Mouse (Mus musculus): ENCODE data around the gene Myo5a. TPM values are rescaled to one million over a fixed set of nuclear protein-coding genes. Genes with fewer than 3 reads are reported as not detected.

Myo5a gene
- total RNA-seq (2023; ENCODE audit: inconsistent age): 127 to 161 TPM (median 155 TPM) in 4 replicates

DNA sequence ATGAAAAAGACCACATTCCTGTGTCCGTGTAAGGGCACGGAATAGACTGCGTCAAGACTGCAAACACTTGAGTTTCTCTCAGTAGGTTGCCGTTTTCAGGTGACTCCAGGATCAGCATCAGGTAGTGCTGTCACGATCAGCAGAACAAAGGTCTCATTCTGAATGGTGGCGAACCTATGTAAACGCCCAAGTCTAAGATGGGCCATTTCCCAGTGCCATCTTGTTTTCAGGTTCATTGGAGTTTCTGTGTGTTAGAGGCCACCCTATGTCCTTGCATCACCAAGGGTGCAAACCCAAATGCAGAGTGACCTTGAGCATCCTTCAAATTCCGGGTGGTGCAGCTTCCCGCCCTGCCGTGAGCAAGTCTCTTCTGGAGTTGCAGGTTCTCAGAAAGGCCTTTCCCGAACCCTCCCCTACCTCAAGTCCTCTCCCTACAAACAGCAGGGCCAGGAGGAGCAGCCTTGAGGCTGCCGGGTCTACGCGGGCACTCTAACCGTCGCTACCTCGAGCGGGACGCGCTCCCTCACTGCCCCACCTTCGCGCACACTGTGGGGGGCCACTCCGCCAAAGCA is at the start of gene Myo5a:
Gene Myo5a (plus strand): TSS at position 559 of the 572 bp plus-strand sequence.

GRCm38 (mm10) chr9:75037451-75038356 is 33.1 kb upstream of the Myo5a start, which contains the start of gene Arpp19:
Gene Arpp19, plus strand, starts transcription at chr9:75037614.

DNA sequence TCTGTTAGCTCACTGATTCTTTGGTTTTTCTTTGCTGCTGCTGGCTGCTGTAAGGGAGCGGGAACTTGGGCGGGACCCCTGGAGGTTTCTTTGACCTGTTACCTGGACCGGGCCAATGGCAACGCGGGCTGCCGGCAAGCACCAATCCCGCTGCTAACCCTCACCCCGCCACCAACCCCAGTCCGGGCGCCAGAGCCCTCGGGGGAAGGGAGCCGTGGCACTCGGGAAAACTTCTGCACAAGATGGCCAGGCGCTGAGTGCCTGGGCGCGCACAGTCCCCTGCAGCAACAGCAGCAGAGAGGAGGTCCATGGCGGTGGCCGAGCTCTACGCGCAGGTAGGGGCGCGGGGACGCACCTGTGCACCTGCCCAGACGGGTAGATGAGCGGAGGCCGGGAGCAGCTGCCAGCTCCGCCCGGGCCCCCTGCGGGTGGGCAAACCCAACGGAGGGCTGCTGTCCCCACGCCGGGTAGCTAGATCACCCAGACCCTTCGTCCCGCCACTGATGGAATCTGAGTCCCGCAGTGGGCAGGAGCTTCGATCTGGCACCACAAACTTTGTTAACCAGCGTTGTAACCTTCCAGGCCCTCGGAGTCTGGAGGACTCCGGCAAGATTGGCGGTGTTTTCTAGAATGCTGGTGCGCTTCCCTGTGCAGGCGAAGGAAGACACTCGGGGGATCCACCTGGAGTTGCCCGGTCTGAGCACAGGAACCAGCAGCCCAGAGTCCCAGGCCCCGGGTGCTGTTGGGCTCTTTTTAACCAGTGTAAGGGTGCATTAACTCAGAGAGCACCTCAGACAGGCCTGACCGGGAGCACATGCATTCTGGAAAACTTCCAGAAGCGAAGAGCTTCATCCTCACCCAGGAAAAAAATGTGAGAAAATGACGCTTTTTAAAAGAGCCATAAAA is 161.3 kb downstream of the Myo5a start, which contains the start of gene Myo5c:
Gene Myo5c (plus strand): TSS at position 180 of the 906 bp plus-strand sequence.

Other genes starting within 250 kb of the Myo5a start
- not detected in 4 replicates for gene Onecut1, start 209.1 kb upstream of the Myo5a start, total RNA-seq (2023; ENCODE audit: inconsistent age)
- 83.4 to 98.0 TPM (median 89.6 TPM) in 4 replicates for gene Fam214a, start 118.1 kb upstream of the Myo5a start, total RNA-seq (2023; ENCODE audit: inconsistent age)
- gene Arpp19, start 33.4 kb upstream of the Myo5a start, total RNA-seq (2023; ENCODE audit: inconsistent age): 132 to 161 TPM (median 157 TPM) in 4 replicates
- gene Myo5c, start 161.0 kb downstream of the Myo5a start, total RNA-seq (2023; ENCODE audit: inconsistent age): 0.42 to 0.81 TPM (median 0.61 TPM) in 4 replicates
- 0.55 to 1.6 TPM (median 0.58 TPM) in 3 of 4 replicates, not detected in the other for gene Gnb5, start 235.3 kb downstream of the Myo5a start, total RNA-seq (2023; ENCODE audit: inconsistent age)

Measured in B cell, adult (primary cell).